Mouse (Mus musculus) stomach, postnatal 0 days (tissue): Measurements from ENCODE around the gene Cadm4. TPM values are rescaled to one million over a fixed set of nuclear protein-coding genes. Genes with fewer than 3 reads are reported as not detected.
"Not testable (repeated sequence)": the region's sequence is repeated elsewhere in the genome, so short reads cannot be mapped to it uniquely, and the experiment has no call there.

ENCODE experiments used
- ATAC-seq: fragments of 200-750 bp; cut with Nextera tagmentation; 2 replicates; pipeline ENCODE4 v1.8.0; 2017; ENCODE audit not compliant: low FRiP score, low TSS enrichment
- DNase-seq: peaks from one replicate; pipeline ENCODE4 v3.0.0-alpha.2; 2016; ENCODE audit warnings: low spot score
- H3K27ac ChIP-seq: fragments of 300-500 bp; sonication (generic); replicated peaks from 2 replicates; pipeline ENCODE4 v1.5.1; 2014; ENCODE audit warnings: mild to moderate bottlenecking, control low read depth
- H3K27me3 ChIP-seq: fragments of 300-500 bp; sonication (generic); 2 replicates; pipeline ENCODE4 v1.6.1; 2014; ENCODE audit warnings: low read length; ENCODE audit not compliant: control insufficient read depth, insufficient read depth
- H3K36me3 ChIP-seq: fragments of 300-500 bp; sonication (generic); 2 replicates; pipeline ENCODE4 v1.6.1; 2014; ENCODE audit warnings: low read length, mixed read lengths; ENCODE audit not compliant: control insufficient read depth, insufficient read depth
- H3K4me1 ChIP-seq: fragments of 300-500 bp; sonication (generic); replicated peaks from 2 replicates; pipeline ENCODE4 v1.6.1; 2014; ENCODE audit warnings: antibody characterized with exemption; ENCODE audit not compliant: control insufficient read depth, insufficient read depth
- H3K4me2 ChIP-seq: fragments of 300-500 bp; sonication (generic); replicated peaks from 2 replicates; pipeline ENCODE4 v1.6.1; 2014; ENCODE audit warnings: low read depth, mild to moderate bottlenecking, control low read depth, moderate library complexity
- H3K4me3 ChIP-seq: fragments of 300-500 bp; sonication (generic); 2 replicates; pipeline ENCODE4 v1.5.1; 2014; ENCODE audit warnings: low read depth, low read length, control low read depth
- H3K9ac ChIP-seq: fragments of 300-500 bp; sonication (generic); 2 replicates; pipeline ENCODE4 v1.6.1; 2014; ENCODE audit warnings: mild to moderate bottlenecking, low read length, control low read depth, mixed read lengths
- H3K9me3 ChIP-seq: fragments of 300-500 bp; sonication (generic); 2 replicates; pipeline ENCODE4 v1.6.1; 2016; ENCODE audit warnings: low read length; ENCODE audit not compliant: control insufficient read depth
- CTCF ChIP-seq: IDR thresholded peaks from 2 replicates; pipeline ENCODE4 v1.5.1; 2016; ENCODE audit warnings: antibody characterized with exemption, low read depth, mild to moderate bottlenecking, moderate library complexity
- EP300 ChIP-seq: optimal IDR thresholded peaks from 2 replicates; pipeline ENCODE3; 2016; ENCODE audit warnings: antibody characterized with exemption
- WGBS: fragments of 180-500 bp; shearing (Covaris S2); extraction: QIAGEN DNeasy Blood & Tissue Kit; methylation state at CpG from one replicate; pipeline ENCODE4 v1.1.7; 2014; 5-methylcytosine and 5-hydroxymethylcytosine counted together
- polyA plus RNA-seq: library from polyadenylated mRNA; unstranded; fragments of >200 nt; fragmentation: Nextera tagmentation; extraction: Ambion mirVana; gene quantifications from 2 replicates; pipeline ENCODE4 v1.2.1, GENCODE M21; 2015

Cadm4 gene
- polyA plus RNA-seq, 1 experiment from 2014 or later: 3.4 TPM

DNA sequence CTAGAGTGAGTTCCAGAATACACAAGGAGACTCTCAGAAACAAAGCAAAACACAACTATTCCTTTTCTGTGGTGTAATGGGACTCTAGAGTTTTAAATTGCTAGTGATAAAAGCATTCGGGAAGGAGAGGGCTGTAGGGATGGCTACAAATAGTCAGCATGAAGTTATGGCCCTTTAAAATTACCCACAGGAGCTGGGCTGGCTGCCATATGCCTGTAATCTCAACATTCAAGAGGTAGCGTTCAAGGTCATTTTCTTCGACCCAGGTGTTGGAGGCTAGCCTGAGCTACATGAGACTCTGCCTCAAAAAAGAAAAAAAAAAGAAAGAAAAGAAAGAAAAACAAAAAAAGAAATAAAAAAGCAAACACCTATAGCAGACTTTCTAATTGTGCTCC, 24.2 kb downstream of the Cadm4 start:
- ATAC-seq: no peak
- WGBS: 16% methylated on average over 3 of the region's 3 CpGs
- Histone ChIP-seq H3K27ac (peak overlapping the region; percentile 98; the same call in 1 of the 2 replicates), H3K36me3 (no peaks in the 10 kb centered on the region), H3K27me3 (no peaks in the 10 kb centered on the region), H3K4me2 (peak overlapping the region; percentile 91), H3K4me3 (peak overlapping the region; percentile 68; the same call in 1 of the 2 replicates), H3K9me3 (no peaks in the 10 kb centered on the region), H3K9ac (peak overlapping the region; percentile 95; the same call in 1 of the 2 replicates), H3K4me1 (no peaks in the 10 kb centered on the region)
- TF ChIP-seq CTCF (no peak), EP300 (no peak)
- DNase-seq: no peak

DNA sequence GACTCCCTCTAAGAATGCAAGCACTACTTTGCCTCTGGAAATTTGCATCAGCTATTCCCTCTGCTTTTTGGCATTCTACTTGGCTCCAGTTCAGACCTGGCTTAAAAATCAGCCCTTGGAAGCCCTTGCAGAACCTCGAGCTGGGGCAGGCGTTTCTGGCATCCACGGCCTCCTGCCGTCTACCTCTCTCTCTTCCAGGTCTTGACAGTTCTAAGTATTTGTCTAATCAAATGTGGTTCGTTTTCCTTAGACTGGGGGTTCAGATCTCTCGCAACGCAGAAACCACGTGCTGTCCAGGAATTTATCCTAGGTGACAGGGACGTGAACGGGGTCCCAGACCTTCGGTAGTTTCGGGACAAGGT, 24.6 kb downstream of the Cadm4 start:
- peak overlapping the region; percentile 68 for H3K4me3 ChIP-seq

DNA sequence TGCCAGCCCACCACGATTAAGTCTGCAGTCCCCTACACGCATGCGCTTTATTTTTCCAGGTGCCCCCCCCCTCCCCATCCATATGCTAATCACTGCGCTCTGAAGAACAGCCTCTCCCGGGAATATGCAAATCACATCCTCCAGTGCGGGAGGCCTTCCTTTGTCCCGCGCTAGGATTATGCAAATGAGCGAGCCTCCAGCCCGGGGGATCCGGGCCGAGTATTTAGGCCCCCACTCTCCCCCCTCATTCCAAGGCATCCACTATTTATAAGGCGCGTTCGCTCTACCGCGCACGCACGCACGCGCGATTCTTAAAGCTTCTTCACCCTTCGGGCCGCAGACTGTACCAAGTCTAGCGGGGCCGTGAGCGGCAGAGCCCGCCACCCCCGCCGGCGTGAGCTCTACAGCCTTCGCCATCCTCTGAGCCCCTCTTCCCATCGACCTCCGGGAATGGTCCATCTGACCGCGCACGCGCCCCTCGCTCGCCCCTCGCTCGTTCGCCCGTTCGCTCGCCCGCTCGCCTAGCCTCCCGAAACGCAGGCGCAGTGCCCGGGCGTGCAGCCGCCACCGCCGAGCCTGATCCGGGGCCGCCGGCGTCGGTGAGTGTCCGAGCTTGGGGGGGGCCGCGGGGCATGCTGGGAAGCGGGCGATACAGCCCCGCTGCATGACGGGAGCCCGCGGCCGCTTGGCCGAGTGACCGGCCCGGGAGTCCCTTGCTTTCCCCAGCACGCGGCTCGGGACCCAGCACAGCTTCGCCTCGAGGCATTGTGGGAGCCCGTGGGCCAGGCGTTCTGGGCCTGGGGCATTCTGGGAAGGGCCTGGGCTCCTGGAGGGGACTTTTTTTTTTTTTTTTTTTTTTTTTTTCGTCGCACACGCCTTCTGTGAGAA, 25.3 kb downstream of the Cadm4 start, which contains the start of gene Zfp428:
Gene Zfp428, plus strand, starts transcription at position 169 of the 888 bp plus-strand sequence.
- Histone ChIP-seq H3K4me2 (peak within 1 kb of the TSS; percentile 91), H3K9ac (peak within 1 kb of the TSS; percentile 95)
- ATAC-seq: peak; percentile 88

More for the DNA sequence above, 24.6 kb downstream of the Cadm4 start:
- Histone ChIP-seq H3K27me3 (no peaks in the 10 kb centered on the region), H3K27ac (peak overlapping the region; percentile 98), H3K9me3 (no peaks in the 10 kb centered on the region), H3K4me2 (peak overlapping the region; percentile 91), H3K36me3 (no peaks in the 10 kb centered on the region), H3K9ac (peak overlapping the region; percentile 95), H3K4me1 (no peaks in the 10 kb centered on the region)
- DNase-seq (peak; percentile 31), ATAC-seq (peak; percentile 8; the same call in 1 of the 2 replicates)
- WGBS: under 1% methylated on average over 12 of the region's 12 CpGs
- TF ChIP-seq EP300 (no peak), CTCF (no peak)

DNA sequence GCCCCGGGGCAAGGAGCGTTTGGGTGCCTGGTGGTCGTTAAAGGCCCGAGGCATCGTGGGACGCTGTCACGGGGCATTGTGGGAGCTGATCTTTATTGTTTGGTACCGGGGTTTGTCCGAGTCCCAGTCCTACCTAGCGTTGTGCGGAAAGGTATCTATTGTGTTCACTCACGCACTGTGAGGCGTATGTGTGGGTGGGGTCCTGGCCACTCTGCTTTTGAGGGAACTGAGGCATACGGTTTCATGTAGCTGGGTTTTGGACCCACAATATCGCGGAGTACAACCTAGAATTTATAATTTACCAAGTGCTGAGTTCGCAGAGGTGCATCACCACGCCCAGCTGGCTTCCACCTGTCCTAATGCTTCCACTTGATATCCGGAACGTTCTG, 25.9 kb downstream of the Cadm4 start:
- Histone ChIP-seq H3K36me3 (no peaks in the 10 kb centered on the region), H3K27ac (peak overlapping the region; percentile 98), H3K4me2 (peak overlapping the region; percentile 91), H3K9me3 (no peaks in the 10 kb centered on the region), H3K27me3 (no peaks in the 10 kb centered on the region), H3K4me3 (peak overlapping the region; percentile 68), H3K4me1 (no peaks in the 10 kb centered on the region), H3K9ac (peak overlapping the region; percentile 95)
- WGBS: 1% methylated on average over 20 of the region's 20 CpGs
- no peak for TF ChIP-seq EP300
- no peak for TF ChIP-seq CTCF
- DNase-seq (no peak), ATAC-seq (no peak; the same call in 1 of the 2 replicates)

More for the DNA sequence above, 25.3 kb downstream of the Cadm4 start, which contains the start of gene Zfp428:
- Histone ChIP-seq H3K4me1 (no peaks in the 10 kb centered on the region), H3K27me3 (no peaks in the 10 kb centered on the region), H3K36me3 (no peaks in the 10 kb centered on the region), H3K27ac (peak within 1 kb of the TSS; percentile 98), H3K4me3 (peak within 1 kb of the TSS; percentile 68), H3K9me3 (no peaks in the 10 kb centered on the region)
- DNase-seq: peak; percentile 90
- TF ChIP-seq CTCF: no peak
- WGBS: under 1% methylated on average over 75 of the region's 84 CpGs

DNA sequence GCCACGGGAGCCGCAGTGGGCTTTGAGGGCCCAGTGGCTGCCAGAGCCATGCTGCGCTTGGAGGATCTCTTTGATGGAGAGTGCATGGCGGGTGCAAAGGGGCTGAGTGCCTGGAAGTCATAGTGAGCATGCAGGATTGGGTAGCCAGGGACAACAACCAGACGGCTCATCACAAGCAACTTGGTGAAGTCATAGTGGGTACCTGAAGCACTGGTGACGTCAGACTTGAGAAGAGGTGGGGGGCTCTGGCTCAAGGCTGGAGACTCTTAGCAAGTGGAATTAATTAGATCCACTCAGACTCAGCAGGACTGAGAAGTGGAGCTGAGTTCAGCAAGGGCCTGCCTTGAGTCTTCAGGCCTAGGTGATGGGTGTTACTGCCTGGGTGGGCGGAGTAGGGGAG, 30.5 kb downstream of the Cadm4 start, which contains the start of gene AC161166.1:
Gene AC161166.1, minus strand, starts transcription at position 101 of the 400 bp plus-strand sequence.
- Histone ChIP-seq H3K9ac (no peak within 1 kb of the TSS), H3K4me2 (no peak within 1 kb of the TSS), H3K36me3 (no peaks in the 10 kb centered on the region), H3K27me3 (no peaks in the 10 kb centered on the region), H3K4me3 (no peak within 1 kb of the TSS), H3K9me3 (no peaks in the 10 kb centered on the region), H3K4me1 (no peaks in the 10 kb centered on the region), H3K27ac (no peak within 1 kb of the TSS)
- ATAC-seq: no peak
- TF ChIP-seq EP300 (no peak), CTCF (no peak)
- no peak for DNase-seq
- WGBS: 87% methylated on average over 7 of the region's 7 CpGs

DNA sequence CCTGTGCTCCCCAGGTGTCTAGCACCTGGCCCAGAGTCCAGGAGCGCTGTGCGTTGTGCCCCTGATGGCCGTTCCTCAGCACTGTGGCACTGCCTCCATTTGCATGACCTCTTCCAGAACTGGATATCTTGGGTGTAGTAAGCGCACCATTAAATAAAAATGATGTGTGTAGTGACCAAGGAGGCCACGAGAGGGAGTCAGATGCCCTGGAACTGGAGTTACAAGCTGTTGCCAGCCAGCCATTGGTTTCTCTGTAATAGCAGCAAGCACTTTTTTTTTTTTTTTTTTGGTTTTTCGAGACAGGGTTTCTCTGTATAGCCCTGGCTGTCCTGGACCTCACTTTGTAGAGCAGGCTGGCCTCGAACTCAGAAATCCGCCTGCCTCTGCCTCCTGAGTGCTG, 34.5 kb downstream of the Cadm4 start:
- not testable (repeated sequence) for ATAC-seq, H3K36me3 ChIP-seq, H3K9ac ChIP-seq, DNase-seq, H3K9me3 ChIP-seq, H3K4me3 ChIP-seq, H3K4me1 ChIP-seq, H3K4me2 ChIP-seq, H3K27ac ChIP-seq, H3K27me3 ChIP-seq
- peak; percentile 48 for TF ChIP-seq CTCF
- 77% methylated on average over 8 of the region's 8 CpGs for WGBS
